Mouse (Mus musculus): Measurements from ENCODE around the gene Nisch. TPM values are rescaled to one million over a fixed set of nuclear protein-coding genes. Genes with fewer than 3 reads are reported as not detected.

Nisch gene
- polyA plus RNA-seq, 1 experiment = 292 TPM

DNA sequence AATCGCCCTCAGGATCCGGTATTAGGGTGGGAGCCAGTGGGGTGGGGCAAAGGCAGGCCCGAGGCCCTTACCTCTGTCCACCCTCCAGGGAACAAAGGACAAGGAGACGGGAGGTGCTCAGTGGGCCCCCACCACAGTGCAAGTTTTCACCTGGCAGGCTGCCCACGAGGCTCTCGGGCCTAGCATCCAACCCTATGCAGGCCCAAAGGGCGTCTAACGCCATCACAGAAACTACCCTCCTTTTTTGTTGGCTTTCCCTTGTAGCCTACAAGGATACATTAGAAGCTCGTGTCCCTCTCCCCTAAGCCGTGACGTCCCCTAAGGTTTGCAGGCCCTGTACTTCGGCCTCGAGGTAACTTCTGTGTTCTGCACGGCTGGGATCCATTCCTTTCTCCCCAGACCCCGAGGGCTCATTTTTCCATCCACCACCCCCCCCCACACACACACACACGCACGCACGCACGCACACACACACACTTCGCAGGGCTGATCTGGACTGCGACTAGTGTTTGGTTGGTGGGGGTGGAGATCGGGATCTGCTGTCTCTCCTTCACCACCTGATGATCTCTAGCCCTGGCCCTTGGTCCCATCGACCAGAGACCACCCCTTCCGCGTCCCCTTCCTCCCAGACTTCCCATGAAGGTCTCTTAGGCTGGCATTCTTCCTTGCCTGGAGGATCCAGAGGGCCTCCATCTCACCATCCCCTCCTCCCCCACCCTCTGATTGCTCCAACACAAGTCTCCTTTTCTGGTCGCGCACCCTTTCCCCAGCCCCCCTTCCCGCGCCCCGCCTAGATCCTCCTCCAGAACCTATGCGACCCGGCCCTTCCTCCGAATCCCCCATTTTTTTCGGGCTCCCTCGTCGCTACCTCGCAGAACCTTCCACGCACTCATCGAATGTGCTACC is 10.9 kb downstream of the Nisch start:
- peak overlapping the region; percentile 60 for H3K27ac ChIP-seq (ENCODE audit: insufficient read depth, low read length)
- H3K27me3 ChIP-seq (ENCODE audit: control insufficient read depth, insufficient read depth, low read length) = no peaks in the 10 kb centered on the region
- H3K4me1 ChIP-seq (ENCODE audit: control insufficient read depth, insufficient read depth, low read length) = no peaks in the 10 kb centered on the region; the same call in 1 of the 2 replicates
- no peak for TF ChIP-seq CTCF (IDR thresholded peaks at IDR 0.05; ENCODE audit: borderline replicate concordance, insufficient read depth, low read depth, low read length)
- 0 out of 2 replicates have a peak, but pooled peaks have one; percentile 27 for TF ChIP-seq POLR2A (IDR thresholded peaks at IDR 0.05; ENCODE audit: borderline replicate concordance, insufficient read depth, low read length)
- under 1% methylated on average over 39 of the region's 39 CpGs for WGBS
- H3K4me3 ChIP-seq (replicated peaks; ENCODE audit: insufficient read depth, low read depth, low read length) = peak overlapping the region; percentile 83
- peak; percentile 60 to 74 for DNase-seq

DNA sequence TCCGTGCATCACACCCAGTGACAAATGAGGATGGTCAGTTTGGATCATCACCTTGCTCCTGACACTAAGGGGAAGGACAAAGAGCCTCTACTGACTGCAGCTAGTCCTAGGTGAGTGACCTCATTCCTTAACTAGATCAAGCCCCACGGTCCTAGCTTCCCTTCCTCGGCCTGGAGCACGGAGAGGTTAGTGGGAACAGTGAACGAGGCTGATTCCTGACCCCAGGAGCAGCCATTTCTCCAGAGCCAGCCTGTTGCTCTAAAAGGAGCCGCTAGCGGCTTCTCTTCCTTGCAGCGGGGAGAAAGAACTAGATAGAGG is 11.5 kb downstream of the Nisch start:
- TF ChIP-seq CTCF (IDR thresholded peaks at IDR 0.05; ENCODE audit: borderline replicate concordance, insufficient read depth, low read depth, low read length) (no peak), POLR2A (IDR thresholded peaks at IDR 0.05; ENCODE audit: borderline replicate concordance, insufficient read depth, low read length) (no peak)
- Histone ChIP-seq H3K27me3 (ENCODE audit: control insufficient read depth, insufficient read depth, low read length) (no peaks in the 10 kb centered on the region), H3K27ac (ENCODE audit: insufficient read depth, low read length) (peak overlapping the region; percentile 60; the same call in 1 of the 2 replicates), H3K4me3 (replicated peaks; ENCODE audit: insufficient read depth, low read depth, low read length) (peak overlapping the region; percentile 83), H3K4me1 (ENCODE audit: control insufficient read depth, insufficient read depth, low read length) (no peaks in the 10 kb centered on the region; the same call in 1 of the 2 replicates)
- peak in 1 of 2 experiments; percentile 47 for DNase-seq
- WGBS = 3% methylated on average over 8 of the region's 8 CpGs

DNA sequence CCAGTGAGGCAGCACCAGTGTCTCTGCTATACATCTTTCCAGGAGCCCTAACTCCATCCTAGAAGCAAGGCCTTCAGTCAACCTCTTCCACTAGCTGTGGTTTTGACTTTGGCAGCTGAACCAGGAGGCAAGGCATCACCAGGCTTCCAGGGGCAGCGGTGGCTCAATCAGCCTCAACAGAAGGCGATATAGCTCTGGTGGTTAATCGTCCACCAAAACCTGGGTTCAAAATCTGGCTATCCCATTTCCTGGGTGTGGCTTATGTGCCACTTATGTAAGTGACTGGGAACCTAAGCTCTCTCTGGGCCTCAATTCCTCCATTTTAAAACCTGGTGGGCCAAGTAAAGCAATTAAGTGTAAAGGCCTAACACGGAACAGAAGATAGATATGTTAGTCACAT is 11.9 kb downstream of the Nisch start:
- no peaks in the 10 kb centered on the region; the same call in 1 of the 2 replicates for H3K4me1 ChIP-seq (ENCODE audit: control insufficient read depth, insufficient read depth, low read length)
- TF ChIP-seq POLR2A (IDR thresholded peaks at IDR 0.05; ENCODE audit: borderline replicate concordance, insufficient read depth, low read length) (no peak), CTCF (IDR thresholded peaks at IDR 0.05; ENCODE audit: borderline replicate concordance, insufficient read depth, low read depth, low read length) (no peak)
- no peaks in the 10 kb centered on the region for H3K27me3 ChIP-seq (ENCODE audit: control insufficient read depth, insufficient read depth, low read length)
- WGBS = 32% methylated on average over 4 of the region's 4 CpGs
- no peak for DNase-seq
- 0 out of 2 replicates have a peak overlapping the region, but pooled peaks have one; percentile 60 for H3K27ac ChIP-seq (ENCODE audit: insufficient read depth, low read length)
- H3K4me3 ChIP-seq (replicated peaks; ENCODE audit: insufficient read depth, low read depth, low read length) = peak overlapping the region; percentile 83

DNA sequence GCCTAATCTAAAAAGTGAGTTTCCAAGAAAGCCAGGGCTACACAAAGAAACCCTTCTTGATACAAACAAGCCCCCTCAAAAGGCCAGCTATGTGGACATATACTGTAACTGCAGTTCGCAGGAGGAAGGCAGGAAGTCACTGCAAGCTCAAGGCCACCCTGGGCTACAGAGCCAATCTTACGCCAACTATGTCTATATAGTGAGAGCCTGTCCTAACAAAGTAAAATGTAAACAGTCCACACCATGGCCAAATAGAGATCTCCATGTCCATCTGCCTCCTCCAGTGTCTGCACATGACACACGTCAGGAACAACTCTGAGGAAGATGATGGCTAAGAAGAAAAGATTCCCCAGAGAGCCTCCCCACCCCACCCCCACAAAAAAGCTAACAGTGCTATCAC is 16.7 kb downstream of the Nisch start:
- H3K4me3 ChIP-seq (replicated peaks; ENCODE audit: insufficient read depth, low read depth, low read length) = no peak overlapping the region
- no peak for TF ChIP-seq POLR2A (IDR thresholded peaks at IDR 0.05; ENCODE audit: borderline replicate concordance, insufficient read depth, low read length)
- no peak for TF ChIP-seq CTCF (IDR thresholded peaks at IDR 0.05; ENCODE audit: borderline replicate concordance, insufficient read depth, low read depth, low read length)
- DNase-seq = no peak
- WGBS = 83% methylated on average over 3 of the region's 3 CpGs
- peaks cover 17% of the 10 kb centered on the region for H3K4me1 ChIP-seq (ENCODE audit: control insufficient read depth, insufficient read depth, low read length)
- H3K27me3 ChIP-seq (ENCODE audit: control insufficient read depth, insufficient read depth, low read length) = no peaks in the 10 kb centered on the region
- no peak overlapping the region for H3K27ac ChIP-seq (ENCODE audit: insufficient read depth, low read length)

DNA sequence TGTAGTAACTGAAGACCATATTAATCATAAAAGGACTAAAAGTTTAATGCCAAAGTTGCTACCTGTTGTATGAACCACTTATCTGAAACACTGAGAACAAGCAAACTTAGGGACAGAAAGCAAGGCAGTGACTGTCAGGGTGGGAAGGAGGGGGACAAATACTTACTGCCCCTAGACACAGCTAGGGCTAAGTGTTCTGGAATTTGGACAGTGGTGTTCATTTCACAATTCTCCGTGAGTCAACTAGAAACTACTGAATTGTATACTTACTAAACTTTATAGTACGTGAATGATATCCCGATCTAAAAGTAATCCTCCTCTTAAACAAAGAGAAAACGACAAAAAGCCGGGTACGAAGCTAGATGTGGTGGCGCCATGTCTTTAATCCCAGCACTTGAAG is 17.1 kb downstream of the Nisch start:
- TF ChIP-seq CTCF (IDR thresholded peaks at IDR 0.05; ENCODE audit: borderline replicate concordance, insufficient read depth, low read depth, low read length) = no peak
- TF ChIP-seq POLR2A (IDR thresholded peaks at IDR 0.05; ENCODE audit: borderline replicate concordance, insufficient read depth, low read length) = no peak
- Histone ChIP-seq H3K27me3 (ENCODE audit: control insufficient read depth, insufficient read depth, low read length) (no peaks in the 10 kb centered on the region), H3K4me1 (ENCODE audit: control insufficient read depth, insufficient read depth, low read length) (peaks cover 21% of the 10 kb centered on the region), H3K4me3 (replicated peaks; ENCODE audit: insufficient read depth, low read depth, low read length) (no peak overlapping the region), H3K27ac (ENCODE audit: insufficient read depth, low read length) (no peak overlapping the region)
- 96% methylated on average over 7 of the region's 7 CpGs for WGBS
- DNase-seq = no peak

DNA sequence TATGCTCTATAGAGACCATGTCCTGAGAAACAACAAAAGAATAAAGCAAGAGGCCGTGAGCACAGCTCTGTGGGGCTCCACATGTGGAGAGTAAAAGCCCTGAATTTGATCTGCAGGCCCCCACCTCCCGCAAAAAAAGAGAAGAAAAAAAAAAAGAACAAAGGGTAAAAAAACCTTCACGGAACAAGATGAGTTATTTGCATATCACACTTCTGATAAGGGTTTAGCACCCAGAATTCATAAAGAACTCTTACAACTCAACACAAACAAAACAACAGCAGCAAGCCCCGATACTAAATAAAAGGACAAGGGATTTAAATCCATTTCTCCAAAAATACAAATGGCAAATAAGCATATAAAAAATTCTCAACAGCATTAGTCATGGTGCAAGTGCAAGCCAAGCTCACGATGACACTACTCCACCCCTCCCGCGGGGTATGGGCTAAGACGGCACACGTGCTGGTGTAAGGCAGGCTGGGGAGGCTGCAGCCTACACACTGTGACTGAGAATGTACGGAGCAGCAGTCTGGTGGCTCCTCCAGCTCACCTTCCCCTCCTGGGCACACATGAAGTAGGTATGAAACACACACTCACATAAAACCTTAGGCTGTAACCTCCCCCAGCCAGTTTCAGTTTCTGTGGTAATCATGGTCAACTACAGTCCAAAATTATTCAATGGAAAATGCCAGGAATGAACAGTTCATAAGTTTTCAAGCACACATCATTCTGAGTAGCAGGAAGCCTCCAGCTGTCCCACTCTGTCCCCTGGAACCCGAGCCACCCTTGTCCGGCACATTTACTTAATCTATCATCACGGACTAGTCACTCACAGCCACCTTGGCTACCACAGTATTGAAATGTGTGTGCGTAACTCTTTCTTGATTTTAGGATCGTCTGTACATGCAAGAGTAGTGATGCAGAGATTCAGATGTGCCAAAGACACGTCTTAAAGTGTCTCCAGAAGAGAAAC is 18.9 kb downstream of the Nisch start:
- Histone ChIP-seq H3K27ac (ENCODE audit: insufficient read depth, low read length) (no peak overlapping the region), H3K4me3 (replicated peaks; ENCODE audit: insufficient read depth, low read depth, low read length) (no peak overlapping the region), H3K4me1 (ENCODE audit: control insufficient read depth, insufficient read depth, low read length) (peaks cover 32% of the 10 kb centered on the region), H3K27me3 (ENCODE audit: control insufficient read depth, insufficient read depth, low read length) (no peaks in the 10 kb centered on the region)
- DNase-seq = peak in 1 of 2 experiments; percentile 60
- 26% methylated on average over 16 of the region's 16 CpGs for WGBS
- TF ChIP-seq CTCF (IDR thresholded peaks at IDR 0.05; ENCODE audit: borderline replicate concordance, insufficient read depth, low read depth, low read length) = no peak
- no peak for TF ChIP-seq POLR2A (IDR thresholded peaks at IDR 0.05; ENCODE audit: borderline replicate concordance, insufficient read depth, low read length)

DNA sequence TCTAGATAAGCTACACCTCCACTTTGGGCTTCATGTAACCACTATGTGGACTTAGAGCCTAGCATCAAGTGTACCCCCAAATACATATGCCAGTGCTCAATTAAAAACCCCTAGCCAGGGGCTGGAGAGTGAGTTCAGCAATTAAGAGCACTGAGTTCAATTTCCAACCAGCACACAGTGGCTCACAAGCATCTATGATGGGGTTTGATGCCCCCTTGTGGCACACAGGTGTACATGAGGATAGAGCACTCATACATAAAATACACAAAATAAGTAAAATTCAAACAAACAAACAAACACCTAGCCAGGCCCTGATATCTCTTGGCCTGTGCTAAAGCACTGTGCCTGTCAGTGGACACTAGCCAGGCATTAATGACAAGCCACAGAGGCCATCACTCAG is 20.8 kb downstream of the Nisch start:
- H3K27me3 ChIP-seq (ENCODE audit: control insufficient read depth, insufficient read depth, low read length) = no peaks in the 10 kb centered on the region
- DNase-seq = peak; percentile 55 to 59
- no peak overlapping the region for H3K27ac ChIP-seq (ENCODE audit: insufficient read depth, low read length)
- peaks cover 45% of the 10 kb centered on the region for H3K4me1 ChIP-seq (ENCODE audit: control insufficient read depth, insufficient read depth, low read length)
- H3K4me3 ChIP-seq (replicated peaks; ENCODE audit: insufficient read depth, low read depth, low read length) = no peak overlapping the region
- TF ChIP-seq CTCF (IDR thresholded peaks at IDR 0.05; ENCODE audit: borderline replicate concordance, insufficient read depth, low read depth, low read length) = peak; percentile 72
- no peak for TF ChIP-seq POLR2A (IDR thresholded peaks at IDR 0.05; ENCODE audit: borderline replicate concordance, insufficient read depth, low read length)
